Mouse (Mus musculus): ENCODE results near the gene Hunk. TPM values are rescaled to one million over a fixed set of nuclear protein-coding genes. Genes with fewer than 3 reads are reported as not detected.

Hunk gene
- polyA plus RNA-seq, 1 experiment: 0.37 TPM

DNA sequence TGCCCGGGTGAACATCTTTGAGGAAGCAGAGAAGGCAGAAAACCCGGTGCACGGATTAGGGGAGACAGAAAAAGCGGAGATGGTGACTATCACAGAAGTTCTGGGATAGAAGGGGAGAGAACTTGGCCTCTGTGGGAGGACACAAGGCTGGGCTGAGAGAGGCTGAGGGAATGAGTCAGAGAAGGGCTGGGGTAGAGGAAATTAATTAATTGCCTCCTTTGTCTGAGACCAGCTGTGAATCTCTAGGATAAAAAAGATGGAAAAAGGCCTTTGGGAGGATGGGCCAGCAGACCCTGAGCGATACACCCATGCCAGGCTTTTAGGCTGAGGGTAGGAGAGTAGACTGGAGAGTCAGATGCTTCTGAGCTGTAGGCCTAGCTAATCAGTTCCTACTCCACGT, 97.5 kb downstream of the Hunk start:
- Histone ChIP-seq H3ac (ENCODE audit: control insufficient read depth, insufficient read length) (no peak overlapping the region), H3K4me3 (no peak overlapping the region), H3K79me2 (ENCODE audit: control insufficient read depth, insufficient read depth) (no peaks in the 10 kb centered on the region), H3K27me3 (ENCODE audit: control insufficient read depth, insufficient read depth, insufficient read length) (no peaks in the 10 kb centered on the region), H3K4me2 (ENCODE audit: low read depth) (no peak overlapping the region), H3K36me3 (ENCODE audit: control insufficient read depth, insufficient read depth) (no peaks in the 10 kb centered on the region)
- TF ChIP-seq MAX (IDR thresholded peaks at IDR 0.05; ENCODE audit: low read depth) (no peak), POLR2A (IDR thresholded peaks at IDR 0.05; ENCODE audit: insufficient read length, low read depth) (no peak), CEBPB (IDR thresholded peaks at IDR 0.05; ENCODE audit: insufficient read depth, poor library complexity, severe bottlenecking) (no peak)

- H3K4me3 ChIP-seq: no peak overlapping the region
- TF ChIP-seq MAX (IDR thresholded peaks at IDR 0.05; ENCODE audit: low read depth): no peak
- no peak for TF ChIP-seq POLR2AphosphoS2 (IDR thresholded peaks at IDR 0.05; ENCODE audit: insufficient read length, low read depth)
- TF ChIP-seq MYOG (IDR thresholded peaks at IDR 0.05; ENCODE audit: control insufficient read depth in 1 of 3, insufficient read depth in 1 of 3, insufficient read length in 2 of 3, low read depth in 2 of 3): no peak
- TF ChIP-seq TCF3 (IDR thresholded peaks at IDR 0.05; ENCODE audit: insufficient read length, low read depth): no peak
- H3ac ChIP-seq (ENCODE audit: control insufficient read depth, insufficient read length): no peak overlapping the region
- no peaks in the 10 kb centered on the region for H3K79me2 ChIP-seq (ENCODE audit: control insufficient read depth, insufficient read depth)
- no peaks in the 10 kb centered on the region for H3K27me3 ChIP-seq (ENCODE audit: control insufficient read depth, insufficient read depth, insufficient read length)
- no peak overlapping the region for H3K4me2 ChIP-seq (ENCODE audit: low read depth)
- no peaks in the 10 kb centered on the region for H3K36me3 ChIP-seq (ENCODE audit: control insufficient read depth, insufficient read depth)
Observed at GRCm38 (mm10) chr16:90485125-90485524, 99.3 kb downstream of the Hunk start.

DNA sequence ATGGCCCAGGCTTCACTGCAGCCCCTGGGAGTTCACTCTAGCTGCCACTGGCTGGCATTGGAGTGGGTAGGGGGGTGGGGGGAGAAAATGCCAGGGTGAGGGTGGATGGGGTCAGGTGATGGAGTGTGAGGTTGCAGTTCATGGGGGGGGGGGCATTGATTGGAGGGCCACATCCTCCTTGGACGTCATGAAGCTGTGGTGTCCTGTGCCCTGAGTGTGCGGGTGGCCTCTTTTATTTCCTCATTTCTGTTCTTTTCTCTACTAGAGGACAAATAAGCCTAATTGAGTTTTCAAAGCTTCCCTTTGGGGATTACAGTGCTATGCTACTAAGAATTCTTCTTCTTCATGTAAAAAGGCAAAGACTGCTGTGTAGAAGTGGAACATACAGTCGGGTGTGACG, 99.8 kb downstream of the Hunk start:
- no peak for TF ChIP-seq TCF3 (IDR thresholded peaks at IDR 0.05; ENCODE audit: insufficient read length, low read depth)
- TF ChIP-seq SRF (IDR thresholded peaks at IDR 0.05; ENCODE audit: control insufficient read depth, insufficient read length, low read depth): no peak
- TF ChIP-seq MYOG (IDR thresholded peaks at IDR 0.05; ENCODE audit: control insufficient read depth in 1 of 3, insufficient read depth in 1 of 3, insufficient read length in 2 of 3, low read depth in 2 of 3): no peak
- TF ChIP-seq CEBPB (IDR thresholded peaks at IDR 0.05; ENCODE audit: insufficient read depth, poor library complexity, severe bottlenecking): no peak
- no peak for TF ChIP-seq MAX (IDR thresholded peaks at IDR 0.05; ENCODE audit: low read depth)
- no peak for TF ChIP-seq USF1 (IDR thresholded peaks at IDR 0.05; ENCODE audit: low read depth)
- TF ChIP-seq MYOD1 (IDR thresholded peaks at IDR 0.05; ENCODE audit: control insufficient read depth in 1 of 3, insufficient read length in 2 of 3, low read depth in 2 of 3): no peak
- TF ChIP-seq POLR2A (IDR thresholded peaks at IDR 0.05; ENCODE audit: insufficient read length, low read depth): no peak
- no peak for TF ChIP-seq POLR2AphosphoS2 (IDR thresholded peaks at IDR 0.05; ENCODE audit: insufficient read length, low read depth)
- Histone ChIP-seq H3K79me2 (ENCODE audit: control insufficient read depth, insufficient read depth) (no peaks in the 10 kb centered on the region), H3K4me3 (no peak overlapping the region), H3K27me3 (ENCODE audit: control insufficient read depth, insufficient read depth, insufficient read length) (no peaks in the 10 kb centered on the region), H3K36me3 (ENCODE audit: control insufficient read depth, insufficient read depth) (no peaks in the 10 kb centered on the region), H3ac (ENCODE audit: control insufficient read depth, insufficient read length) (no peak overlapping the region), H3K4me2 (ENCODE audit: low read depth) (no peak overlapping the region)

DNA sequence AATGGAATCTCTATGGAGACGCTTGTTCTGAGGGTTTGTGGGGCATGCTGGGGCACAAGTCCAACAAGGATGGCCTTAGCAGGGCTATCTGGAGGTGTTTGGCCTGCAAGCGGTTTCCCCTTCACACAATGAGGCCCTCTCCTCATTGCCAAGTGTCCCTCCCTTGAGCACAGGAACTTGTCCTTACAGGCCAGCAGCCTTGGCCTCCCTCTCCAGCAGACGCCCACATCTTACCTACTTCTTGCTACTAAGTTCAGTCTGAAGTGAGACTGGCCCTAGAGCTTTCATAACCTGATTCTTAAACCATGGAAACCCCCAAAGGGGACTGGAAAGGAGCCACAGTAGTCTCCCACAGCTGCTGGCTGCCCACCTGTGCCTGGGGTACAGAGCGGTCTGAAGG, 104.3 kb downstream of the Hunk start:
- H3K4me3 ChIP-seq: no peak overlapping the region
- H3ac ChIP-seq (ENCODE audit: control insufficient read depth, insufficient read length): no peak overlapping the region
- no peaks in the 10 kb centered on the region for H3K36me3 ChIP-seq (ENCODE audit: control insufficient read depth, insufficient read depth)
- H3K27me3 ChIP-seq (ENCODE audit: control insufficient read depth, insufficient read depth, insufficient read length): no peaks in the 10 kb centered on the region
- TF ChIP-seq CEBPB (IDR thresholded peaks at IDR 0.05; ENCODE audit: insufficient read depth, poor library complexity, severe bottlenecking): no peak
- H3K4me2 ChIP-seq (ENCODE audit: low read depth): no peak overlapping the region
- H3K79me2 ChIP-seq (ENCODE audit: control insufficient read depth, insufficient read depth): no peaks in the 10 kb centered on the region

DNA sequence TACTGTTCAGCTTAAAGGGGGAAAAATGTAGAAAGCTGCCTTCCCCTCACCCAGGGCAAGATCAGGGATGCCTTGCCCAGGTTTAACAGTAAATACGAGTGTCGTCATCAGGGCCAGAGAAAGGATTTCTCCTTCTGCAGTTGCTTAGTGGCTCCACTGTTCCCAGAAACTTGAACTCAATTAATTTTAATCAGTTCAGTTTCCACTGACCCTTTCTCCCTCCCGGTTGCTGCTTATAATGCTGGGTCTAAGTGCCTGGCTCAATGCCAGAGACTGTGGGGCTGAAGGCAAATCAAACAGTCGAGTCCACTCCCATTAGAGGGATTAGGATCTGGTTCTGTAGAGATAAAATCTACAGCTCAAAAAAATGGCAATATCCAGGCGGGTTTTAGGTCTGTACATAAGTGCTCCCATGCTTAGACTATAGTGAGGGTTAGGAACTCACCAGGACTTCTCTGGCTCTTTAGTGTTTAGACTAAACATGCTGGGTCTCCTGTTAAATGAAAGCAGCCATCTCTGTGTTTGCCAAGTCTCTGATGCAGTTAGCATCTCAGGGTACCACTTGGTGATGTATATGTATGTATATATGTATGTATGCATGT, 106.2 kb downstream of the Hunk start:
- Histone ChIP-seq H3K79me2 (ENCODE audit: control insufficient read depth, insufficient read depth) (no peaks in the 10 kb centered on the region), H3ac (ENCODE audit: control insufficient read depth, insufficient read length) (no peak overlapping the region), H3K27me3 (ENCODE audit: control insufficient read depth, insufficient read depth, insufficient read length) (no peaks in the 10 kb centered on the region), H3K4me2 (ENCODE audit: low read depth) (no peak overlapping the region), H3K4me3 (no peak overlapping the region), H3K36me3 (ENCODE audit: control insufficient read depth, insufficient read depth) (no peaks in the 10 kb centered on the region)
- TF ChIP-seq MAX (IDR thresholded peaks at IDR 0.05; ENCODE audit: low read depth) (no peak), POLR2AphosphoS2 (IDR thresholded peaks at IDR 0.05; ENCODE audit: insufficient read length, low read depth) (no peak), MYOG (IDR thresholded peaks at IDR 0.05; ENCODE audit: control insufficient read depth in 1 of 3, insufficient read depth in 1 of 3, insufficient read length in 2 of 3, low read depth in 2 of 3) (no peak), MYOD1 (IDR thresholded peaks at IDR 0.05; ENCODE audit: control insufficient read depth in 1 of 3, insufficient read length in 2 of 3, low read depth in 2 of 3) (no peak), REST (IDR thresholded peaks at IDR 0.05; ENCODE audit: insufficient read depth, insufficient read length) (no peak), SRF (IDR thresholded peaks at IDR 0.05; ENCODE audit: control insufficient read depth, insufficient read length, low read depth) (no peak), CEBPB (IDR thresholded peaks at IDR 0.05; ENCODE audit: insufficient read depth, poor library complexity, severe bottlenecking) (no peak), E2F4 (IDR thresholded peaks at IDR 0.05; ENCODE audit: insufficient read depth) (no peak), USF1 (IDR thresholded peaks at IDR 0.05; ENCODE audit: low read depth) (no peak), POLR2A (IDR thresholded peaks at IDR 0.05; ENCODE audit: insufficient read length, low read depth) (no peak)

DNA sequence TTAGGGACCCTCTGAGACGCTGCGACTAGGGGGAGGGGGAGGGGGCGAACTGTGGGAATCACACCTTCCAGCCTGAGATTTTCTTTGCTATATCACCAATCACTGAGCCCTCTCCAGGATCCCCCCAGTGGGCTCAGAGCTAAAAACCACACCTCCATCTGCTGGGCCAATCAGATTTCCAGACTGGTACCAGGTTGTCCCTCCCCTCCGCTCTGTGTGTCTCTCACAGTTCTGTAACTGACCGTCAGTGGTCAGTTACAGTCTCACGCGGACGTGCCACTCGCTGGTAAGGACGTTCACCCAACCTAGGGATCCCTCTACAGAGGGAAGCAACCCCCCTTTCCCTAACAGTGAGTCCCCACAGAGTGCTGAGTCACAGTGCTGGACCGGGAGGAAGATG, 111.1 kb downstream of the Hunk start:
- Histone ChIP-seq H3K27me3 (ENCODE audit: control insufficient read depth, insufficient read depth, insufficient read length) (no peaks in the 10 kb centered on the region), H3K79me2 (ENCODE audit: control insufficient read depth, insufficient read depth) (no peaks in the 10 kb centered on the region), H3K4me2 (ENCODE audit: low read depth) (no peak overlapping the region), H3K4me3 (no peak overlapping the region), H3K36me3 (ENCODE audit: control insufficient read depth, insufficient read depth) (no peaks in the 10 kb centered on the region), H3ac (ENCODE audit: control insufficient read depth, insufficient read length) (no peak overlapping the region)
- TF ChIP-seq POLR2A (IDR thresholded peaks at IDR 0.05; ENCODE audit: insufficient read length, low read depth) (no peak), MYOG (IDR thresholded peaks at IDR 0.05; ENCODE audit: control insufficient read depth in 1 of 3, insufficient read depth in 1 of 3, insufficient read length in 2 of 3, low read depth in 2 of 3) (no peak)
